Mouse (Mus musculus) gonadal fat pad, adult 2 months (tissue): ENCODE measurements around the gene Zfp879. TPM values are rescaled to one million over a fixed set of nuclear protein-coding genes. Genes with fewer than 3 reads are reported as not detected.

Source experiments
- DNase-seq: peaks from one replicate; pipeline ENCODE4 v3.0.0-alpha.2; 2012; ENCODE audit warnings: low read depth
- polyA plus RNA-seq: library from polyadenylated mRNA; depleted of rRNA; stranded (reverse); fragments of >200 nt; gene quantifications from 2 replicates; pipeline ENCODE4 v1.2.3, GENCODE M21; 2012; rRNA removed

Gene Zfp879
- polyA plus RNA-seq: 0.47 and 0.51 TPM in 2 replicates

GRCm38 (mm10) chr11:50841023-50841735 lies at the start of gene Zfp879:
Gene Zfp879, minus strand, starts transcription at chr11:50841552.
- no peak for DNase-seq

- DNase-seq: peak; percentile 28
Observed at GRCm38 (mm10) chr11:50887390-50888128, 46.2 kb upstream of the Zfp879 start, which contains the start of gene Zfp454. Gene Zfp454, minus strand, starts transcription at chr11:50887651.

DNA sequence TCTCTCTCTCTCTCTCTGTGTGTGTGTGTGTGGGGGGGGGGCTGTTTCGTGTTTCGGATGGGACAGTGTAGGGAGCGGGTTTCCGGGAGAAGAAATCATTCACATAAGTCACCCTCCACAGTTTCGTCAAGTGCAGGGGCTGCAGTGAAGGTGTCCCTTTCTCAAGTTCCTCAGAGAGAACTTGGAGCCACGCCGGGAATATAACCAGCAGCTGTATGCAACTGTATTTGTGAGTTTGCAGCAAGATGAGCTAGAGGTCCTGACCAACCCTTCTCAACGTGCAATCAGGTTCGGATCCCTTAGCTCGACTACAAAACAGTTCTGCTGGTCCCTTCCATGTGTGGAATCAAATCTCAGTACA lies 45.6 kb upstream of the Zfp879 start:
- no peak for DNase-seq

- no peak for DNase-seq
Observed at GRCm38 (mm10) chr11:50886231-50886932, 45.0 kb upstream of the Zfp879 start.

DNA sequence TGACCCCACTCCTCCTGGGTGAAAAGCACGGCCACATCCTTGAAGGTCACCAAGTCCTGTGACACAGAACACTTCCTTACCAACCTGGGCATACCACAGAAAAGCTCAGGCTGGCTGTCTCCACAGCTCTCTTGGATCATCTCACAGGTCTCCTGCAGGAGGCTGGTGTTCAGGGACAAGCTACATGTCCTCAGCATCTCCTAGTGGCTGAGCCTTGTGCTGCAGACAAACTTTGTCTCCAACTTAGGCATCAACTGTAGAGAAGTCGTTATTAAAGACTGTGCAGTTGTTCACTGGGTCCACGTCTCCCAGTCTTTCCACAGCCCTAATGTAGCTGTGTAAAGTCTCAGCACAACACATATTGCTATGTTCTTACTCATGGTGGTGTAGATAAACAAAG lies 42.4 kb upstream of the Zfp879 start:
- no peak for DNase-seq

DNA sequence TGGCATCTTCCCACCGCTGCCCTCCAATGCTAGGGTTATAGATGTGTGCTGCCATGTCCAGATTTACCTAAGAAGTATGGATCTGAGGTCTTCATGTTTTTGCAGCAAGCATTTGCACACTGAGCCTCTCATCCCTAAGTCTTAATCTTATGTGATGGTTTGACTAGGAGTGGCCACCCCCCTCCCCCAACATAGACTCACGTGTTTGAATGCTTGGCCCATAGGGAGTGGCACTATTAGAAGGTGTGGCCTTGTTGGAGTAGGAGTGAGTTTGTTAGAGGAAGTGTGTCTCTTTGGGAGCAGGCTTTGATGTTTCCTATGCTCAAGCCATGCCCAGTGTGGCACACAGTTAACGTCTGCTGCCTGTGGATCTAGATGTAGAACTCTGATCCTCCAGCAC lies 37.3 kb upstream of the Zfp879 start:
- no peak for DNase-seq

- no peak for DNase-seq
Observed at GRCm38 (mm10) chr11:50850989-50851601, 9.7 kb upstream of the Zfp879 start.

DNA sequence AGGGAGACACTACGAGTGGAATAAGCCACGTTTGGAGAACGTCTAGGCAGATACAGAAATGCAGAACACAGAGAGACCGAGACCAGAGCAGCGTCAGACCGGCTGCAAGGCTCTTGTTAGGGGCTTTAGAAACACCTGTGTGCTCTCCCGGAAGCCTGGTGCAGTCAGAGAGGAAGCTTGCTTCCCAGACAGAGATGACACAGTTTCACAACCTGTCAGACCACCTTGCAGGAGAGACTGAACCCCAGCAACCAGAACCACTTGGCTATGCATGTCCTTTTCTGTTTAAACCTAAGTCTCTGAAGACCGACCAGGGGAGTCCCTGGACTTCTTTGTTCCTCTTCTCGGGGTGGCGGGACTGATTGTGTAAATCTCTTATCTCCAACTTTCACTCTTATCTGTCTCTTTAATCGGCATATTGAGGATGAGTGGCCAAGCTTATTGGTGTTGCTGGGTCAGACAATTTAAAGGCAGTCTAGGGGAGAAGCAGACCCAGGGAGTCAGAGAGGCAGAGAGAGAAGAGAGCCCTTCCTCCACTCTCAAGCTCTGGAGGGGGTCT lies 8.9 kb upstream of the Zfp879 start, which contains the start of gene Grm6:
Gene Grm6 (plus strand): TSS at position 509 of the 559 bp plus-strand sequence.
- DNase-seq: no peak

- no peak for DNase-seq
Observed at GRCm38 (mm10) chr11:50849310-50849709, 8.0 kb upstream of the Zfp879 start.

DNA sequence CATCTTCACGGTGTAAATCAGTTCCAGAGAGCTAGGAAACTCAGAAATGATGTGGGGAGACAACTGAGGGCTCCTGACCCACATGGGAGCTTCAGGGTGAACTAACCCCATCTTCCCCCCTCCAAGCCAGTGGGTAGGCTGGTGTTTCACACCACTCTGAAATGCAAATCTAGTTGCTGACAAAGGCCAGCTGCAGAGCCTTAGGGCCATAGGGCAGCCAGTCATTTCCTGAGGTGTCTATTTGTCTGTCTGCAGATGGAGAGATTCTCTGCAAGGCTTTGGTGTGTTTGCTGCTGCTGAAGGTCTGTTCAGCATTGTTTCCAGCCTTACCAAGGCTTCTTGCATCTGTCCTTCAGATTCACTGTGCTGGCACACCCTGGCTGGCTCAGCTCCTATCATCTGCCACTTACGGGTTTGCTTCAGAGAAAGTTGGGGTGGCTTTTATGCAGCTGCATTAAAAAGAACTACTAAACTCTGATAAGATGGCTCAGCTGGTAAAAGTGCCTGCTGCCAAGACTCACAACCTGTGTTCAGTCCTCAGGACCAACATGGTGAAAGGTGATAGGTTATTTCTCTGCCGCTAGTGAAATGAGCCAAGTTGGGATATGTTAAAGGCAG lies 7.3 kb upstream of the Zfp879 start:
- DNase-seq: no peak

GRCm38 (mm10) chr11:50847047-50847446 lies 5.7 kb upstream of the Zfp879 start:
- DNase-seq: no peak

DNA sequence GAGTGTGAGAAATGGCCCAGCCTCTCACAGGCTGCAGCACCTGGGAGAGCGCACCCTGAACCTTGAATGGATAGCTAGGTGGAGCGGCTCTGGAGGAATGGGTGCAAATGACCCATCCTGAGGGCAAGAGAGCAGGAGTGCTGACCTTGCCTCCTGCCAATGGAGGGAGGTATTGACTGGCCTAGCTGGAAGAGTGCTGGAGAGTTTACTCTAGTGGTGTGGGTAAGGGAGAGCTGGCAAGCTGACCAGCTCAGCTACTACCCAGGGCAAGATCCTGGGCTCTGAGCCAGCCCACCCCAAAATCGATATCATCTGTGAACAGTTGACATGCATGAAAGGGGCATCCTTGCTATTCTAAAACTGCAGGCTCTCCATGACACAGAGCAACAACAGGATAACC lies 4.6 kb upstream of the Zfp879 start:
- DNase-seq: no peak

DNA sequence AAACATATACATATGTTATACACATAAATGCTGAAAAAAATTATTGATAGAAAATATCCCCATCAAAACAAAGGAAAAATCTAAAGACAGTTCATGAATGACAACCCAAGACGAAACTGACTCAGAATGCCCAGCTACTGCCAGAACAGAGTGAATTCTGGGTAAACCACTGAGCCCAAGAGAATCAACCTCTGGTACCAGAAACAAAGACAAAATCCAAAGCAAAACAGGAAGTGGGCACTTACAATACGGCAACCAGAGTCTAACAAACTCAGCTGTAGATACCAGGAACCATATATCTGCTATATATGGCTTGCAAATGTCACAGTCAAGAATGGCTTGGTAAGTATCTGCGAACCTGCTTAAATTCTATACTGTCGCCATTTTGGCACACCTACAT lies 5.6 kb downstream of the Zfp879 start:
- DNase-seq: no peak

- DNase-seq: no peak
Observed at GRCm38 (mm10) chr11:50827010-50827953, 14.1 kb downstream of the Zfp879 start, which contains the start of gene Zfp354c. Gene Zfp354c, minus strand, starts transcription at chr11:50827724.

DNA sequence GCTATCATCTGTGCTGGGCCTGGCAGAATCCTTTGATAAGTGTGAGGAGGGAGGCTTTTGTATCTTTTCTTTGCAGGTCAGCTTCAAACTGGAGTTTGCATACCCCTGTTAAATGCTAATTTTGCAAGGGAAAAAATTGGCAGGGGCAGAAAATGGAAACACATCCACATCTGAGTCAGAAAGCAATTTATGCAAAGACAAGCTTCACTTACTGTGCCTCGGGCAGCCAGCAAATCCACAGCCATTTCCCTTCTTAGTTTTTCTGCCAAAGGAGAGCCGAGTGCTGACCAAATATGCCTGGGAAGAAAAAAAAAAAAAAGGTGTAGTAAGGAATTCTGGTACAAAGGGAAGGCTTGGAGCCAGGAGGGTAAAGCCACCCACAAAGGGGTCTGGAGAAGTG lies 15.1 kb downstream of the Zfp879 start:
- DNase-seq: no peak

DNA sequence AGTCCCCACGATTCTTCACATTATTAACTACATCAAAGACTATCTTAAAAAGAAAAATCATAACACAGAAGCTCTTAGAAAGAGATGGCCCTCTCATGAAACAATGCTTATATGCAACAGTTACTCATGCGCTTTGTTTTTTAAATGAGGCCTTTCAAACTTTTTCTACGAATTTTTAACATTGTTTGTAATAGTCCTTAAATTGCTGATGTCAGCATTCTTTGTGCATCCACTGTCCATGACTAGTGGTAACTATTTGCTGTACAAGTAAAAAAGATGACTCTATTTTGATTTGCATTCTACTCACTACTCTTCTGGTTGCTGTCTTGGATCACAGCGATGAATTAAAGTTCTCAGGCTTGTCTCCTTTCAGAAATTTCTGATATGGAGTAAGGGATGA lies 27.1 kb downstream of the Zfp879 start:
- no peak for DNase-seq

- no peak for DNase-seq
Observed at GRCm38 (mm10) chr11:50798836-50799235, 42.5 kb downstream of the Zfp879 start.

- DNase-seq: no peak
Observed at GRCm38 (mm10) chr11:50797674-50798073, 43.7 kb downstream of the Zfp879 start.
